Mouse (Mus musculus): ENCODE measurements around the gene Map3k4. TPM values are rescaled to one million over a fixed set of nuclear protein-coding genes. Genes with fewer than 3 reads are reported as not detected.

Gene Map3k4
- polyA plus RNA-seq, 1 experiment from 2014 or later = 48.5 TPM

GRCm38 (mm10) chr17:12264293-12264692 lies 54.3 kb downstream of the Map3k4 start:
- H3K9ac ChIP-seq (replicated peaks) = no peak overlapping the region
- H3K27me3 ChIP-seq = no peaks in the 10 kb centered on the region
- no peak overlapping the region for H3K4me3 ChIP-seq (replicated peaks)
- no peak overlapping the region for H3K27ac ChIP-seq
- WGBS = 93% methylated on average over 3 of the region's 3 CpGs
- H3K4me1 ChIP-seq (replicated peaks) = peaks cover 24% of the 10 kb centered on the region
- H3K4me2 ChIP-seq (replicated peaks) = no peak overlapping the region
- no peaks in the 10 kb centered on the region for H3K9me3 ChIP-seq
- no peak for ATAC-seq
- peaks cover 34% of the 10 kb centered on the region for H3K36me3 ChIP-seq

GRCm38 (mm10) chr17:12263787-12264186 lies 54.8 kb downstream of the Map3k4 start:
- H3K9me3 ChIP-seq = no peaks in the 10 kb centered on the region
- H3K4me3 ChIP-seq (replicated peaks) = no peak overlapping the region
- H3K9ac ChIP-seq (replicated peaks) = no peak overlapping the region
- WGBS = 86% methylated on average over 13 of the region's 13 CpGs
- peaks cover 23% of the 10 kb centered on the region for H3K4me1 ChIP-seq (replicated peaks)
- H3K4me2 ChIP-seq (replicated peaks) = no peak overlapping the region
- no peaks in the 10 kb centered on the region for H3K27me3 ChIP-seq
- no peak overlapping the region for H3K27ac ChIP-seq
- peaks cover 34% of the 10 kb centered on the region for H3K36me3 ChIP-seq
- no peak for ATAC-seq

GRCm38 (mm10) chr17:12262851-12263250 lies 55.7 kb downstream of the Map3k4 start:
- no peak for ATAC-seq
- Histone ChIP-seq H3K4me3 (replicated peaks) (no peak overlapping the region), H3K27me3 (no peaks in the 10 kb centered on the region), H3K9me3 (no peaks in the 10 kb centered on the region), H3K9ac (replicated peaks) (no peak overlapping the region), H3K4me2 (replicated peaks) (no peak overlapping the region), H3K27ac (no peak overlapping the region), H3K36me3 (peaks cover 41% of the 10 kb centered on the region), H3K4me1 (replicated peaks) (peaks cover 19% of the 10 kb centered on the region)
- 94% methylated on average over 8 of the region's 8 CpGs for WGBS

GRCm38 (mm10) chr17:12261887-12262286 lies 56.7 kb downstream of the Map3k4 start:
- Histone ChIP-seq H3K27ac (no peak overlapping the region), H3K9ac (replicated peaks) (no peak overlapping the region), H3K27me3 (no peaks in the 10 kb centered on the region), H3K4me2 (replicated peaks) (no peak overlapping the region), H3K9me3 (no peaks in the 10 kb centered on the region), H3K36me3 (peaks cover 50% of the 10 kb centered on the region), H3K4me3 (replicated peaks) (no peak overlapping the region), H3K4me1 (replicated peaks) (peaks cover 12% of the 10 kb centered on the region)
- WGBS = 93% methylated on average over 2 of the region's 2 CpGs
- ATAC-seq = no peak

- Histone ChIP-seq H3K9ac (replicated peaks) (no peak overlapping the region), H3K9me3 (no peaks in the 10 kb centered on the region), H3K27me3 (no peaks in the 10 kb centered on the region), H3K4me2 (replicated peaks) (no peak overlapping the region), H3K36me3 (peaks cover 55% of the 10 kb centered on the region), H3K27ac (no peak overlapping the region), H3K4me3 (replicated peaks) (no peak overlapping the region), H3K4me1 (replicated peaks) (peaks cover 7% of the 10 kb centered on the region)
- WGBS = 91% methylated on average over 7 of the region's 7 CpGs
- ATAC-seq = no peak
Measured at GRCm38 (mm10) chr17:12261376-12261775, 57.2 kb downstream of the Map3k4 start.

- ATAC-seq = no peak
- 91% methylated on average over 8 of the region's 8 CpGs for WGBS
- Histone ChIP-seq H3K27me3 (no peaks in the 10 kb centered on the region), H3K4me2 (replicated peaks) (no peak overlapping the region), H3K4me1 (replicated peaks) (no peaks in the 10 kb centered on the region), H3K9me3 (no peaks in the 10 kb centered on the region), H3K36me3 (peaks cover 69% of the 10 kb centered on the region), H3K4me3 (replicated peaks) (no peak overlapping the region), H3K27ac (no peak overlapping the region), H3K9ac (replicated peaks) (no peak overlapping the region)
Measured at GRCm38 (mm10) chr17:12259957-12260356, 58.6 kb downstream of the Map3k4 start.

- H3K27me3 ChIP-seq = no peaks in the 10 kb centered on the region
- no peak overlapping the region for H3K27ac ChIP-seq
- no peak for ATAC-seq
- no peaks in the 10 kb centered on the region for H3K4me1 ChIP-seq (replicated peaks)
- no peak overlapping the region for H3K4me2 ChIP-seq (replicated peaks)
- H3K36me3 ChIP-seq = peaks cover 83% of the 10 kb centered on the region
- H3K4me3 ChIP-seq (replicated peaks) = no peak overlapping the region
- H3K9me3 ChIP-seq = no peaks in the 10 kb centered on the region
- WGBS = 70% methylated on average over 6 of the region's 6 CpGs
- H3K9ac ChIP-seq (replicated peaks) = no peak overlapping the region
Measured at GRCm38 (mm10) chr17:12258517-12258916, 60.1 kb downstream of the Map3k4 start.

GRCm38 (mm10) chr17:12256142-12256541 lies 62.5 kb downstream of the Map3k4 start:
- Histone ChIP-seq H3K4me1 (replicated peaks) (no peaks in the 10 kb centered on the region), H3K27ac (no peak overlapping the region), H3K9me3 (peaks cover 3% of the 10 kb centered on the region; the same call in 1 of the 2 replicates), H3K9ac (replicated peaks) (no peak overlapping the region), H3K4me2 (replicated peaks) (no peak overlapping the region), H3K27me3 (no peaks in the 10 kb centered on the region), H3K4me3 (replicated peaks) (no peak overlapping the region), H3K36me3 (peaks cover 97% of the 10 kb centered on the region)
- ATAC-seq = no peak
- 97% methylated on average over 11 of the region's 11 CpGs for WGBS

GRCm38 (mm10) chr17:12250581-12250980 lies 68.0 kb downstream of the Map3k4 start:
- Histone ChIP-seq H3K27me3 (no peaks in the 10 kb centered on the region), H3K4me2 (replicated peaks) (no peak overlapping the region), H3K9ac (replicated peaks) (no peak overlapping the region), H3K4me3 (replicated peaks) (no peak overlapping the region), H3K27ac (no peak overlapping the region), H3K9me3 (peaks cover 3% of the 10 kb centered on the region; the same call in 1 of the 2 replicates), H3K4me1 (replicated peaks) (no peaks in the 10 kb centered on the region), H3K36me3 (peaks cover 87% of the 10 kb centered on the region)
- no peak for ATAC-seq
- 99% methylated on average over 9 of the region's 9 CpGs for WGBS

GRCm38 (mm10) chr17:12249783-12250504 lies 68.7 kb downstream of the Map3k4 start:
- WGBS = 96% methylated on average over 19 of the region's 19 CpGs
- H3K9me3 ChIP-seq = peaks cover 3% of the 10 kb centered on the region; the same call in 1 of the 2 replicates
- H3K27me3 ChIP-seq = no peaks in the 10 kb centered on the region
- H3K36me3 ChIP-seq = peaks cover 81% of the 10 kb centered on the region
- H3K27ac ChIP-seq = no peak overlapping the region
- no peak overlapping the region for H3K9ac ChIP-seq (replicated peaks)
- ATAC-seq = no peak
- no peak overlapping the region for H3K4me2 ChIP-seq (replicated peaks)
- no peak overlapping the region for H3K4me3 ChIP-seq (replicated peaks)
- H3K4me1 ChIP-seq (replicated peaks) = no peaks in the 10 kb centered on the region

- H3K9ac ChIP-seq (replicated peaks) = no peak overlapping the region
- H3K4me1 ChIP-seq (replicated peaks) = no peaks in the 10 kb centered on the region
- H3K4me2 ChIP-seq (replicated peaks) = no peak overlapping the region
- H3K27ac ChIP-seq = no peak overlapping the region
- 96% methylated on average over 3 of the region's 3 CpGs for WGBS
- peaks cover 75% of the 10 kb centered on the region for H3K36me3 ChIP-seq
- ATAC-seq = no peak
- no peaks in the 10 kb centered on the region for H3K9me3 ChIP-seq
- H3K27me3 ChIP-seq = no peaks in the 10 kb centered on the region
- no peak overlapping the region for H3K4me3 ChIP-seq (replicated peaks)
Measured at GRCm38 (mm10) chr17:12240701-12241100, 77.9 kb downstream of the Map3k4 start.

GRCm38 (mm10) chr17:12232724-12233123 lies 85.9 kb downstream of the Map3k4 start:
- ATAC-seq = no peak
- Histone ChIP-seq H3K27me3 (no peaks in the 10 kb centered on the region), H3K4me2 (replicated peaks) (no peak overlapping the region), H3K9me3 (no peaks in the 10 kb centered on the region), H3K9ac (replicated peaks) (no peak overlapping the region), H3K4me1 (replicated peaks) (no peaks in the 10 kb centered on the region; the same call in 1 of the 2 replicates), H3K36me3 (peaks cover 87% of the 10 kb centered on the region), H3K27ac (no peak overlapping the region), H3K4me3 (replicated peaks) (no peak overlapping the region)
- 95% methylated on average over 6 of the region's 6 CpGs for WGBS

GRCm38 (mm10) chr17:12231087-12231486 lies 87.5 kb downstream of the Map3k4 start:
- H3K4me2 ChIP-seq (replicated peaks) = no peak overlapping the region
- H3K4me3 ChIP-seq (replicated peaks) = no peak overlapping the region
- H3K27me3 ChIP-seq = no peaks in the 10 kb centered on the region
- no peaks in the 10 kb centered on the region; the same call in 1 of the 2 replicates for H3K4me1 ChIP-seq (replicated peaks)
- H3K27ac ChIP-seq = no peak overlapping the region
- peaks cover 92% of the 10 kb centered on the region for H3K36me3 ChIP-seq
- no peaks in the 10 kb centered on the region for H3K9me3 ChIP-seq
- ATAC-seq = no peak
- no peak overlapping the region for H3K9ac ChIP-seq (replicated peaks)
- WGBS = 95% methylated on average over 7 of the region's 7 CpGs

Data from midbrain, embryonic 13.5 days (tissue).